Mouse (Mus musculus): ENCODE data around the gene Gm10188. TPM values are rescaled to one million over a fixed set of nuclear protein-coding genes. Genes with fewer than 3 reads are reported as not detected.

Gm10188 gene
- polyA plus RNA-seq, 1 experiment from 2014 or later, result not detected

DNA sequence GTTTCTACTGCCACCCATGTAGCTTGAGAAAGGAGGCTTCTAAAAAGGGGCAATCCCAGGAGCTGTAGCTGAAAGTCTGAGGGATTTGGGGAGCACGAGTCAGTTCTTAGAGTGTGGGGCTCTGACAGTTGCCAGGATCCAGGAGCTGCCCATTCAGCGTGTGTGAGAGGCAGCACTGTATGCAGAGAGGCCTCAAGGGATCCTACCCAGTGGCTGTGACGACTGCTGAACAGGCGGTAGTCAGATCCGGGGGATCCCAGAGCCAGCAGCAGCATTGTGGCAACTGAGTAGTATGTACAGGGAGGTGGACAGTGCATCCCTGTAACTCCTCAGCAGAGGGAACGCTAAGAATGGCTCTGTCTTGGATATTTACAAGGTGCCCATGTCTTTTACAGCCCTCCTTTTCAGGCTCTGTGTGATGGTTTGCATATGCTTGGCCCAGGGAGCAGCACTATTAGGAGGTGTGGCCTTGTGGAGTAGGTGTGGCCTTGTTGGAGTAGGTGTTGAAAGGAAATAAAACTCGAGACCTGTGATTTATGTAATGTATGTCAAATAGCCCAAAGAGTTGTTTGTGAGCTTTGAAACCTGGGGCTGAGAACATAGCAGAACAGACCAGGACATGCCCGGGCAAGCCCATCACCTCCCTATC lies 35.8 kb upstream of the Gm10188 start:
- WGBS (ENCODE audit: insufficient replicate concordance), result 70% methylated on average over 8 of the region's 8 CpGs
- Histone ChIP-seq H3K4me2 (no peak overlapping the region), H3K27me3 (ENCODE audit: control insufficient read depth, insufficient read depth, low read length) (no peaks in the 10 kb centered on the region), H3K4me1 (ENCODE audit: control insufficient read depth, insufficient read depth, low read length) (peaks cover 18% of the 10 kb centered on the region), H3K9me3 (replicated peaks; ENCODE audit: control insufficient read depth, low read length) (no peaks in the 10 kb centered on the region), H3K4me3 (ENCODE audit: low read depth, low read length) (no peak overlapping the region), H3K36me3 (ENCODE audit: control insufficient read depth, insufficient read depth, low read length) (no peaks in the 10 kb centered on the region), H3K27ac (ENCODE audit: low read depth, low read length) (no peak overlapping the region), H3K9ac (ENCODE audit: low read depth, low read length) (no peak overlapping the region)
- ATAC-seq (replicated peaks; ENCODE audit: insufficient number of reproducible peaks, low FRiP score, low TSS enrichment), result no peak

DNA sequence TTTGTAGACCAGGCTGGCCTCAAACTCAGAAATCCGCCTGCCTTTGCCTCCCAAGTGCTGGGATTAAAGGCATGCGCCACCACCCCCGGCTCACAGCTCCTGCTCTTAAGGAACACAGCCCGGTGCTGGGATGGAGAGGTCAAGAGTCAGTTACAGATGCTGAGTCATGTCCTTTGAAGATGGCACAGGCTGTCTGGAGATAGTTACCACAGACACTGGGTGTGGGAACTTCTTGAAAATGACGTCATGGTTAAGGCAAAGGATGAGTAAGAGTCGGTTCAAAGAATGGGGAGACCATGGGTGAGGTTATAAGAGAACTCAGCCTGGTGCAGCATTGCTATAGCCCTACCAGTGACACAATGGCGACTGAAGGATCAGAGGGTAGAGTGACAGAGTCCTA lies 35.0 kb upstream of the Gm10188 start:
- no peak overlapping the region for H3K4me2 ChIP-seq
- peak; percentile 75 for ATAC-seq (replicated peaks; ENCODE audit: insufficient number of reproducible peaks, low FRiP score, low TSS enrichment)
- H3K9ac ChIP-seq (ENCODE audit: low read depth, low read length), result no peak overlapping the region
- 53% methylated on average over 7 of the region's 7 CpGs for WGBS (ENCODE audit: insufficient replicate concordance)
- no peak overlapping the region for H3K4me3 ChIP-seq (ENCODE audit: low read depth, low read length)
- no peaks in the 10 kb centered on the region for H3K9me3 ChIP-seq (replicated peaks; ENCODE audit: control insufficient read depth, low read length)
- no peaks in the 10 kb centered on the region for H3K36me3 ChIP-seq (ENCODE audit: control insufficient read depth, insufficient read depth, low read length)
- no peaks in the 10 kb centered on the region for H3K27me3 ChIP-seq (ENCODE audit: control insufficient read depth, insufficient read depth, low read length)
- no peak overlapping the region for H3K27ac ChIP-seq (ENCODE audit: low read depth, low read length)
- peaks cover 18% of the 10 kb centered on the region for H3K4me1 ChIP-seq (ENCODE audit: control insufficient read depth, insufficient read depth, low read length)

DNA sequence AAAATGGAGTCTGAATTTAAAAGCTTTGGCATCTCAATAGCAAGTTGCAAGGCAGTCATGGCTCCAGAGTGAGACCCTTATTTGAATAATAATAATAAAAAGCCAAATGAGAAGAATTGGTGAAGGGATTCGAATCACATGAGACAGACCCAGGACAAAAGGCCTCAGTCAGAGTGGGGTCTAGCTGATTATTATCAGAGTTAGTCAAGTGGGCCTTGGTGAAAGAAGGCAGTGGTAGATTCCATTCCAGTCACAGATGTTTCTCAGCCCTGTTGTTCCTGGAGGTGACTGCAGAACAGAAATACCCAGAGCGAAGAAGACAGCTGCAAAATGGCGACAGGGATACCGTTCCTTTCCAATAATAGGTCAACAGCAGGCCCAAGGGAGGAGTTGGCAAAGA lies 34.1 kb upstream of the Gm10188 start:
- H3K4me2 ChIP-seq, result no peak overlapping the region
- no peak for ATAC-seq (replicated peaks; ENCODE audit: insufficient number of reproducible peaks, low FRiP score, low TSS enrichment)
- H3K36me3 ChIP-seq (ENCODE audit: control insufficient read depth, insufficient read depth, low read length), result no peaks in the 10 kb centered on the region
- H3K4me1 ChIP-seq (ENCODE audit: control insufficient read depth, insufficient read depth, low read length), result peaks cover 13% of the 10 kb centered on the region
- no peak overlapping the region for H3K27ac ChIP-seq (ENCODE audit: low read depth, low read length)
- H3K9me3 ChIP-seq (replicated peaks; ENCODE audit: control insufficient read depth, low read length), result no peaks in the 10 kb centered on the region
- no peak overlapping the region for H3K9ac ChIP-seq (ENCODE audit: low read depth, low read length)
- no peak overlapping the region for H3K4me3 ChIP-seq (ENCODE audit: low read depth, low read length)
- WGBS (ENCODE audit: insufficient replicate concordance), result 79% methylated on average over 4 of the region's 4 CpGs
- H3K27me3 ChIP-seq (ENCODE audit: control insufficient read depth, insufficient read depth, low read length), result no peaks in the 10 kb centered on the region

GRCm38 (mm10) chr1:132261058-132261457 lies 31.5 kb upstream of the Gm10188 start:
- H3K4me2 ChIP-seq, result no peak overlapping the region
- H3K9me3 ChIP-seq (replicated peaks; ENCODE audit: control insufficient read depth, low read length), result no peaks in the 10 kb centered on the region
- H3K4me3 ChIP-seq (ENCODE audit: low read depth, low read length), result no peak overlapping the region
- no peaks in the 10 kb centered on the region for H3K36me3 ChIP-seq (ENCODE audit: control insufficient read depth, insufficient read depth, low read length)
- no peaks in the 10 kb centered on the region for H3K4me1 ChIP-seq (ENCODE audit: control insufficient read depth, insufficient read depth, low read length)
- no peak for ATAC-seq (replicated peaks; ENCODE audit: insufficient number of reproducible peaks, low FRiP score, low TSS enrichment)
- no peak overlapping the region for H3K27ac ChIP-seq (ENCODE audit: low read depth, low read length)
- no peak overlapping the region for H3K9ac ChIP-seq (ENCODE audit: low read depth, low read length)
- H3K27me3 ChIP-seq (ENCODE audit: control insufficient read depth, insufficient read depth, low read length), result no peaks in the 10 kb centered on the region
- 67% methylated on average over 5 of the region's 5 CpGs for WGBS (ENCODE audit: insufficient replicate concordance)

- WGBS (ENCODE audit: insufficient replicate concordance), result 81% methylated on average over 1 of the region's 1 CpGs
- Histone ChIP-seq H3K4me3 (ENCODE audit: low read depth, low read length) (no peak overlapping the region), H3K36me3 (ENCODE audit: control insufficient read depth, insufficient read depth, low read length) (no peaks in the 10 kb centered on the region)
Measured at GRCm38 (mm10) chr1:132260331-132260730, 30.8 kb upstream of the Gm10188 start.

DNA sequence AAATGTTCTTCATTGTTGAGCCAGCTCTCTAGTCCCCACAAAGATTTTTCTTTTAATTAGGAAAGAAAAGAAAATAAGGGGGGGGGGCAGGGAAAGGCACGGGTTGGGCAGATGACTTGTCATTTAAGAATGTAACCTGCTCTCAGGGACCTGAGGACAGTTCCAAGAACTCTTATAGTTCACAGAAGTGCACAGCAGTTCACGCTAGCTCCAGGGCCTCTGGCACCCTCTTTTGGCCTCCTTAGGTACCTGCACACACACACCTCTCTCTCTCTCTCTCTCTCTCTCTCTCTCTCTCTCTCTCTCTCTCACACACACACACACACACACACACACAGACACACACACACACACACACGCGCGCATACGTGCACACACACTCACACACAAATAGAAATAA lies 24.9 kb upstream of the Gm10188 start:
- H3K27me3 ChIP-seq (ENCODE audit: control insufficient read depth, insufficient read depth, low read length), result no peaks in the 10 kb centered on the region
- H3K9ac ChIP-seq (ENCODE audit: low read depth, low read length), result no peak overlapping the region
- H3K4me2 ChIP-seq, result no peak overlapping the region
- no peaks in the 10 kb centered on the region for H3K9me3 ChIP-seq (replicated peaks; ENCODE audit: control insufficient read depth, low read length)
- 74% methylated on average over 6 of the region's 6 CpGs for WGBS (ENCODE audit: insufficient replicate concordance)
- H3K36me3 ChIP-seq (ENCODE audit: control insufficient read depth, insufficient read depth, low read length), result no peaks in the 10 kb centered on the region
- H3K27ac ChIP-seq (ENCODE audit: low read depth, low read length), result no peak overlapping the region
- no peak overlapping the region for H3K4me3 ChIP-seq (ENCODE audit: low read depth, low read length)
- no peaks in the 10 kb centered on the region for H3K4me1 ChIP-seq (ENCODE audit: control insufficient read depth, insufficient read depth, low read length)
- no peak for ATAC-seq (replicated peaks; ENCODE audit: insufficient number of reproducible peaks, low FRiP score, low TSS enrichment)

More at GRCm38 (mm10) chr1:132260331-132260730, 30.8 kb upstream of the Gm10188 start:
- H3K9me3 ChIP-seq (replicated peaks; ENCODE audit: control insufficient read depth, low read length), result no peaks in the 10 kb centered on the region
- H3K27me3 ChIP-seq (ENCODE audit: control insufficient read depth, insufficient read depth, low read length), result no peaks in the 10 kb centered on the region
- no peak overlapping the region for H3K9ac ChIP-seq (ENCODE audit: low read depth, low read length)
- H3K4me2 ChIP-seq, result no peak overlapping the region
- no peaks in the 10 kb centered on the region for H3K4me1 ChIP-seq (ENCODE audit: control insufficient read depth, insufficient read depth, low read length)
- no peak for ATAC-seq (replicated peaks; ENCODE audit: insufficient number of reproducible peaks, low FRiP score, low TSS enrichment)
- no peak overlapping the region for H3K27ac ChIP-seq (ENCODE audit: low read depth, low read length)

GRCm38 (mm10) chr1:132246641-132247040 lies 17.1 kb upstream of the Gm10188 start:
- H3K4me1 ChIP-seq (ENCODE audit: control insufficient read depth, insufficient read depth, low read length), result peaks cover 6% of the 10 kb centered on the region
- no peak overlapping the region for H3K27ac ChIP-seq (ENCODE audit: low read depth, low read length)
- no peaks in the 10 kb centered on the region for H3K27me3 ChIP-seq (ENCODE audit: control insufficient read depth, insufficient read depth, low read length)
- 85% methylated on average over 4 of the region's 4 CpGs for WGBS (ENCODE audit: insufficient replicate concordance)
- no peak overlapping the region for H3K4me3 ChIP-seq (ENCODE audit: low read depth, low read length)
- H3K9me3 ChIP-seq (replicated peaks; ENCODE audit: control insufficient read depth, low read length), result no peaks in the 10 kb centered on the region
- no peak overlapping the region for H3K9ac ChIP-seq (ENCODE audit: low read depth, low read length)
- ATAC-seq (replicated peaks; ENCODE audit: insufficient number of reproducible peaks, low FRiP score, low TSS enrichment), result no peak
- no peak overlapping the region for H3K4me2 ChIP-seq
- no peaks in the 10 kb centered on the region for H3K36me3 ChIP-seq (ENCODE audit: control insufficient read depth, insufficient read depth, low read length)

DNA sequence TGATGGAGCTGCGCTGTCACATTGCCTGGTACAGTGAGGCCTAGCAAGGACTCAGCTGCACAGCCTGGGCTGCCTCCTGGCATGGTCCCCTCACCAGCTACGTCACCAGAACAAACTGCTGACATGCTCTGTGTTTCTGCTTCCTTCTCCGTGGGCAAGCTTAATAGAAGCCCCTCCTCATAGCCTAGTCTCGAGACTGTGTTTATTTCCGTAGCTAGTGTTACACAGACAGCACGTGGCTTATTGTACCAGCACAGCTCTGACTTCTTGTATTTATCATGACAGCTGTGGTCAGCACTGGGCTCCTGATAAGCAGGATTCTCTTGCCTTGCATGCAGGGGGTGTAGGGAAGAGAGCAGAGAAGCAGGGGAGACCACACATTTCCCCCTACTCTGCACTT lies 16.6 kb upstream of the Gm10188 start:
- Histone ChIP-seq H3K4me1 (ENCODE audit: control insufficient read depth, insufficient read depth, low read length) (peaks cover 6% of the 10 kb centered on the region), H3K27ac (ENCODE audit: low read depth, low read length) (no peak overlapping the region), H3K9ac (ENCODE audit: low read depth, low read length) (no peak overlapping the region), H3K4me2 (no peak overlapping the region), H3K27me3 (ENCODE audit: control insufficient read depth, insufficient read depth, low read length) (no peaks in the 10 kb centered on the region), H3K4me3 (ENCODE audit: low read depth, low read length) (no peak overlapping the region), H3K9me3 (replicated peaks; ENCODE audit: control insufficient read depth, low read length) (no peaks in the 10 kb centered on the region), H3K36me3 (ENCODE audit: control insufficient read depth, insufficient read depth, low read length) (no peaks in the 10 kb centered on the region)
- WGBS (ENCODE audit: insufficient replicate concordance), result 27% methylated on average over 6 of the region's 6 CpGs
- ATAC-seq (replicated peaks; ENCODE audit: insufficient number of reproducible peaks, low FRiP score, low TSS enrichment), result no peak

- Histone ChIP-seq H3K4me1 (ENCODE audit: control insufficient read depth, insufficient read depth, low read length) (peaks cover 6% of the 10 kb centered on the region), H3K9ac (ENCODE audit: low read depth, low read length) (no peak overlapping the region), H3K27ac (ENCODE audit: low read depth, low read length) (no peak overlapping the region), H3K4me3 (ENCODE audit: low read depth, low read length) (no peak overlapping the region), H3K27me3 (ENCODE audit: control insufficient read depth, insufficient read depth, low read length) (no peaks in the 10 kb centered on the region), H3K9me3 (replicated peaks; ENCODE audit: control insufficient read depth, low read length) (no peaks in the 10 kb centered on the region), H3K36me3 (ENCODE audit: control insufficient read depth, insufficient read depth, low read length) (no peaks in the 10 kb centered on the region), H3K4me2 (no peak overlapping the region)
- WGBS (ENCODE audit: insufficient replicate concordance), result 60% methylated on average over 5 of the region's 5 CpGs
- no peak for ATAC-seq (replicated peaks; ENCODE audit: insufficient number of reproducible peaks, low FRiP score, low TSS enrichment)
Measured at GRCm38 (mm10) chr1:132245010-132245409, 15.4 kb upstream of the Gm10188 start.

Data from heart, embryonic 11.5 days (tissue).